Mouse (Mus musculus) spleen, embryonic (tissue): ENCODE data around the gene Sept11.

ENCODE experiments used
- CTCF ChIA-PET: fragments of 350-600 bp; sonication (Branson Sonifier 250); formaldehyde crosslinking; loops from one replicate; lab custom pipeline; 2022; lab: Charles Lee

The Sept11 gene

DNA sequence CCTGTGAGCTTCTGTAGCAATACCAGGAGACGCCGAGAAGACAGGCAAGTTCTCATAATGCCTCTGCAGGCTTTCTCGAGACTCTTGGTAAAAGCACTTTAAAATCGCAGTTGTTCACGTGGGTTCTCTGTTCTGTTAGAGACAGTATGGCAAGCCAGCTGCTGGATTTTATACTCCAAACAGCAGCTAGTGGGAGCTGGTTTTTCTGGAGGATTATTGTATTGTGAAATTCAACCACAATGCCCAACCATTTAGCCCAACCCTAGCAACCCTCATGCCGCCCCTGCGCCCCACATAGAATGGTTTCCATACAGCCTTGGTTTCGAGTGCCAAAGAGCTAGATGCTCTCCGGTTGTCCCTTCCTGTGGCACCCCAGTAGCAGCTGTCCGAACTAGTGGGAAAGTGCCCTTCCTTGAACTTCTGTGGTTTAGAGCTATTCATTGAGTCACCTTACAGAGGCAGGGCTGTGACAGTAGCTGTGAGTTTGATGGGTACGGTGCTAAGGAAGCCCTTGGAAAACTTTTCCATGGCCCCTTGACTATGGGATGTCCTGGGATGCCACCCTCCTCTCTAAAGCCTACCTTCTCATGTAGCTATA lies 74.8 kb downstream of the Sept11 start:
- CTCF ChIA-PET, result no interaction called here

GRCm38 (mm10) chr5:93168654-93169053 lies 75.4 kb downstream of the Sept11 start:
- CTCF ChIA-PET, result no interaction called here

DNA sequence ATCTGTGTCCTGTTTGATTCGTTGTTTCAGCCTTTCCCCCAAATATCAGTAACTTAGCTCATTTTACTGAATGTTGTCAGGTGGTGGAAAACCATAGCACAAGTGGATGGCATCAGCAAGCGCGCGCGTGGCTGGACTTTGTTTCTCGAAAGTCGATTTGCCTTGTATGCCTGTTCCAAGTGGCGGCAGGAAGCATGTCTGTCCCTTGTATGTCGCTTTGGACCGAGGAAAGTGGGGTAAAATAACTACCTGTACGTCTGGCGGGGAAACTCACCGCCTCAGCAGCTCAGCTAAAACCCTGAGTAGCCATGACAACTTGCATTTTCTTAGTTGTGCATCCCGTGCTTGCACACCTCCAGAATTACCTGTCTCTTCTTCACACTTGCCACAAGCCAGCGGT lies 78.2 kb downstream of the Sept11 start:
- CTCF ChIA-PET, result no interaction called here

DNA sequence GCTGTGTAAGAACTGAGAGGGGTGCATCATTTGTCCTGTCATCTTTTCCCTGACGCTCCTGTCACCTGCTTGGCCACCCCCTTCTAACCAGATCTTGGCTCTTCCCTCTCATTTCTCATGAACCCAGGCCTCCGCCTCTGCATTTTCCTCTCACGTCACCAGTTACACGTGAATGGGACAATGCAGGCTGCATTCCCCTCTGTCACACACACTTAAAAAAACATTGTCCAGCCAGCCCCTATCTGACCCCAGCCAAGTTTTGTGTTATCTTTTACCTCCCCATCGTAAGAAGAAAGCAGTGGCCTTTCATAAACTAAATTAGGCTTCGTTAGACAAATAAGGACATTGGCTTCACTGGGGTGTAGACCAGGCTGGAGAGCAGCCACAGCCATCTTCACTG lies 79.3 kb downstream of the Sept11 start:
- CTCF ChIA-PET, result no interaction called here

DNA sequence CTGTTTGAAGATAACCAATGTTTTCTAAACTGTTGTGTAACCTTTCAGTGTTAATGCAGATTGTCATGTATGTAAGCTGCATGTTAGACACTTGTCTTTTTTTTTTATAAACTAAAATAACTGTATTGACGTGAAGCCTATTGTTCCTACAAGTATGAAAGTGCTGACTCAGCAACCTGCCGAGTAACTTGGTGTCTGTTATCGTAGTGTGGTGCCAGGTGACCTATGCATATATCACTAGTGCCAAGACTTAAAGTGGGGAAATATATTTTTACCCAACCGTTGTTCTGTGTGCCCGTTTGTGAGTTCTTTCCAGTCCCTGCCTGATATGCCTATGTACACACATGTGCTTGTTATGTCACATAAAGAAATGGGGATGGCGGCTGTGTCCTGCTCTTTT lies 81.4 kb downstream of the Sept11 start:
- CTCF ChIA-PET, result no interaction called here

DNA sequence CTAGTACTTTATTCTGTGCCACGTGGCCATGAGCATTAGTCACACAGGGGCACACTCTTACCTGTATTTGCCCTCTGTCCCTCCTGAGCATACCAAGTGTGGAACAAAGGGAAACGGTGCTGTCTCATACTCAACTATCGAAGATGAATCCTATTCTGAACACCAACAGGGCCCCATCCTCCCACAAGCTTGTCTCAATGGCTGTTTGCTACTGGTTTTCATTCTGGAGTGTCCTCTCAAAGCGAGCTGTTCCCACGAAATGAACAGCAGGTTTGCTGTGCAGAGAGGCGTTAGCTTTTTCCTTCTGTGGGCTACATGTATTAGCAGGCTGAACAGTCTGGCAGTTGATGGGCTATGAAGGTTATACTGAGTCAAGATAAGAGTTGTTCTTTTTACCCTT lies 85.4 kb downstream of the Sept11 start:
- CTCF ChIA-PET, result no interaction called here

GRCm38 (mm10) chr5:93180252-93180651 lies 87.0 kb downstream of the Sept11 start:
- CTCF ChIA-PET, result interaction anchor here (0.7 kb wide), 1 partner anchor 80 kb away, joined by 11 read pairs; no protein-coding TSS in a partner anchor

DNA sequence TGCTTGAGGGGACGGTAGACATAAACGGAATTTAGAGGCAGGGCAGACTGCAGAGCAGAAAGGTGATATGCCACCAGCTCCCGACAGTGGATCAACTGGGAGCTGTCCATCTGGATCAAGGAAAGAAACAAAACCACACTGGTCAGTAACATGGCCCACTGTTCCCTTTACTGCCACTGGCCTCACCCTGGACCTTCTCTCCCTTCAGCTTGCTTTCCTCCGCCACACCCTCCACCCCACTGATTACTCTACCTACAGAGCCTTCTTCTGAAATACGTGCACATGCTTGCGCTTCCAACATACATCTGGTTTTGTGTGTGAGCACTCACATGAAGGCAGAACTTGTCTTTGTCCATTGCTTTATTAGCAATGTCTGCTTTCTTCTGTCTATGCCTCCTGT lies 90.1 kb downstream of the Sept11 start:
- CTCF ChIA-PET, result no interaction called here

- CTCF ChIA-PET, result no interaction called here
These were observed 91.3 kb downstream of the Sept11 start for GRCm38 (mm10) chr5:93184548-93184947.

- CTCF ChIA-PET, result no interaction called here
These were observed 96.4 kb downstream of the Sept11 start for GRCm38 (mm10) chr5:93189607-93190006.

DNA sequence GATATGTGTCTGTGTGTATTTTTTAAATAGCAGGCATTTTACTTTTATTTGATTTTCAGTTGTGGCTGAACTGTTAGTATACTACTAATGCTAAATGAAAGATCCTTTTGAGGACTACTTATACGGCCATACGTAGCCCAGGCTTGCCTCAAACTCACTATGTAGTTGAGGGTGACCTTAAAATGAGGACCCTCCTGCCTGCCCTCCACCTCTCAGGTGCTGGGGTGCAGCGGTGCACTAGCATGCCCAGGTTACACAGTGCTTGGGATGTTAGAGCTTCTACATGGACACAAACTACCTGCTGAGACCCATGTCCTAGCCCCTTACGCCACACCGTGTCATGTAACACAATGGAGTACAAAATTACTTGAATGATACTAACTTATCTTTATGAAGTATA lies 97.2 kb downstream of the Sept11 start:
- CTCF ChIA-PET, result no interaction called here

DNA sequence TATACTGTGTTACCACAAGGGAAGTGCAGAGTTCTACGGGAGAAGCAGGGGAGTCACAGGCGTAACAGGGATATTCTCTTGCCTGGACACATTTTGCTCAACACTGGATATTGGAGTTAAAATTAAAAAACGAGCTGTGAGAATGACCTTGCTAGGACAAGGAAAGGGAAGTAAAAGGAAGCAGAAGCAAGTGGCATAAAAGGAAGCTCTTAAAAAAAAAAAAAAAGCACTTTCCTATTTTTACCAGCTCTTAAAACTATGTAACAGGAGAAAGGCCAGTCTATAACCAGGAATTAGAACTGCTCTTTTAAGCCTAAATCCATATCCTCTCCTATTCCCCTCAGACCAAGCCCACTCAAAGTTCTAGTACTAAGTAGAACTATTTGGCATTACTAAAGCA lies 105.0 kb downstream of the Sept11 start:
- CTCF ChIA-PET, result no interaction called here

- CTCF ChIA-PET, result interaction anchor here (0.6 kb wide), 1 partner anchor 69 kb away, joined by 4 read pairs; no protein-coding TSS in a partner anchor
These were observed 107.9 kb downstream of the Sept11 start for GRCm38 (mm10) chr5:93201181-93201580.

DNA sequence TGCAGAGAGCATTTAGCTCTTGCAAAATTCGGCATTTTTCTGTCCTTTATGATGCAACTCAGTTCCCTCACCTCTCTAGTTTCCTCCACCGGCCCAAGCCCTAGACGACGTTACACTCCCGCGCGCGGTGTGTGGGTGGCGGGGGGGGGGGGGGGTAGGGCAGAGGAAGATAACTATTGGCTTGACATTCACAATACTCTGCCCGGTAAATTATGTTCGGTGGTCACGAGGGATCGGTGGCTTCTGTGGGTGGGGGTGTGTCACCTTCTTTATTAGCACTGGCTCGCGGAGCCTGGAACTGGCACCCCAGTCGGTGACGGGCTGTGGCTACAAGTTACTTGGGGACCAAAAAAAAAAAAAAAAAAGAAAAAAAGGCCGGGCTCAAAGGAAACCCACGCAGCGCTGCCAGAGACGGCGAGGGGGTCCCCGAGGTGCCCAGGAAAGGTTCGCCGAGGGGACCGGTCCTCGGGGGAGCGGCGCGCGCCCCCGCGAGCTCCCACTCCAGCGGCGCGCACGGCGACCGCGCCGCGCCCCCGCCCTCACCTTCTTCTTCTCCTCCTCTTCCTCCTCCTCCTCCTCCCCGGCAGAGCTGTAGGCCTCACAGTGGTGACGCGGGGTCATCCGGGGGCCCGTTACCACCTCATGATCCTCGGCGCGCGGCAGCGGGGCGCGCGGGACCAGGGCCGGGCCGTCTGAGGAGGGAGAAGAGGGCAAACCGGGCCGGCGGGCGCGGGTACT lies 112.3 kb downstream of the Sept11 start:
- CTCF ChIA-PET, result no interaction called here

- CTCF ChIA-PET, result no interaction called here
These were observed 113.1 kb downstream of the Sept11 start, which contains the start of the genes Ccni and 2010109A12Rik for GRCm38 (mm10) chr5:93206109-93207005. Gene Ccni, minus strand, starts transcription at chr5:93206495. Gene 2010109A12Rik, plus strand, starts transcription at chr5:93206518.

DNA sequence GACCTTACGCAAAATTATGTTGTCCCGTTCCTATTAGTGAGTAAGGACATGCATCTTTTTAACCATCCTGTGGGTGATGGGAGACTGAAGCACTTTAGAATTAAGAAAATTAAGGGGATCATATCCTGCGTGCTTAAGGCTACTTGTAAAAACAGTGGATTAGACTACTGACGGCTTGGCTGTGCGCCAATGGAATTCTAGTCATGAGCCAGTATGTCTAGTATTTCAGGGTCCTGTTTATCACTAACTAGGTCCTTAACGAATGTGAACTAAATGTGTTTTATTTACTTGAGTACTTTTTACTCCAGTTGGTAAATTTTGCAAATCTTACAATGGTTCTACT lies 113.7 kb downstream of the Sept11 start:
- CTCF ChIA-PET, result no interaction called here

GRCm38 (mm10) chr5:93207555-93207954 lies 114.3 kb downstream of the Sept11 start:
- CTCF ChIA-PET, result interaction anchor here (1.1 kb wide), 1 partner anchor 26 kb away, joined by 3 read pairs; no protein-coding TSS in a partner anchor

- CTCF ChIA-PET, result no interaction called here
These were observed 125.1 kb downstream of the Sept11 start for GRCm38 (mm10) chr5:93218375-93218774.

- CTCF ChIA-PET, result no interaction called here
These were observed 128.4 kb downstream of the Sept11 start for GRCm38 (mm10) chr5:93221661-93222060.

- CTCF ChIA-PET, result no interaction called here
These were observed 131.3 kb downstream of the Sept11 start for GRCm38 (mm10) chr5:93224549-93224948.
